Mouse (Mus musculus) neural tube, embryonic 15.5 days (tissue): Measurements from ENCODE around the gene Pkmyt1. TPM values are rescaled to one million over a fixed set of nuclear protein-coding genes. Genes with fewer than 3 reads are reported as not detected.

ENCODE experiments used
- ATAC-seq: fragments of 200-750 bp; cut with Nextera tagmentation; 2 replicates; pipeline ENCODE4 v1.8.0; 2017; ENCODE audit warnings: mild to moderate bottlenecking, moderate TSS enrichment, moderate library complexity; ENCODE audit not compliant: low FRiP score
- H3K27ac ChIP-seq: fragments of 300-500 bp; sonication (generic); replicated peaks from 2 replicates; pipeline ENCODE4 v1.5.1; 2015; ENCODE audit warnings: mild to moderate bottlenecking, inconsistent platforms
- H3K27me3 ChIP-seq: fragments of 300-500 bp; sonication (generic); replicated peaks from 2 replicates; pipeline ENCODE4 v1.6.1; 2015; ENCODE audit warnings: inconsistent platforms
- H3K36me3 ChIP-seq: fragments of 300-500 bp; sonication (generic); 2 replicates; pipeline ENCODE4 v1.6.1; 2015; ENCODE audit warnings: inconsistent platforms
- H3K4me1 ChIP-seq: fragments of 300-500 bp; sonication (generic); 2 replicates; pipeline ENCODE4 v1.6.1; 2015; ENCODE audit warnings: inconsistent platforms
- H3K4me2 ChIP-seq: fragments of 300-500 bp; sonication (generic); 2 replicates; pipeline ENCODE4 v1.6.1; 2015; ENCODE audit warnings: inconsistent platforms, mild to moderate bottlenecking, moderate library complexity
- H3K4me3 ChIP-seq: fragments of 300-500 bp; sonication (generic); replicated peaks from 2 replicates; pipeline ENCODE4 v1.5.1; 2015; ENCODE audit warnings: mild to moderate bottlenecking, inconsistent platforms
- H3K9ac ChIP-seq: fragments of 300-500 bp; sonication (generic); replicated peaks from 2 replicates; pipeline ENCODE4 v1.6.1; 2015; ENCODE audit warnings: mild to moderate bottlenecking, inconsistent platforms
- H3K9me3 ChIP-seq: fragments of 300-500 bp; sonication (generic); replicated peaks from 2 replicates; pipeline ENCODE4 v1.6.1; 2016; ENCODE audit warnings: inconsistent platforms
- WGBS: fragments of 180-500 bp; shearing (Covaris S2); methylation state at CpG from one replicate; pipeline ENCODE4 v1.1.7; 2015; ENCODE audit warnings: mixed read lengths; 5-methylcytosine and 5-hydroxymethylcytosine counted together
- polyA plus RNA-seq: library from polyadenylated mRNA; unstranded; fragments of >200 nt; fragmentation: Nextera tagmentation; extraction: Ambion mirVana; gene quantifications from 2 replicates; pipeline ENCODE4 v1.2.1, GENCODE M21; 2015

The Pkmyt1 gene
- polyA plus RNA-seq, 1 experiment from 2014 or later, result 17.5 TPM

GRCm38 (mm10) chr17:23776216-23776615, 50.1 kb downstream of the Pkmyt1 start:
- H3K9ac ChIP-seq, result no peak overlapping the region
- no peaks in the 10 kb centered on the region for H3K9me3 ChIP-seq
- no peak overlapping the region for H3K27ac ChIP-seq
- H3K36me3 ChIP-seq, result peaks cover 6% of the 10 kb centered on the region; the same call in 1 of the 2 replicates
- H3K27me3 ChIP-seq, result no peaks in the 10 kb centered on the region
- 79% methylated on average over 10 of the region's 10 CpGs for WGBS
- no peak for ATAC-seq
- no peak overlapping the region for H3K4me2 ChIP-seq
- H3K4me1 ChIP-seq, result peaks cover 16% of the 10 kb centered on the region
- no peak overlapping the region for H3K4me3 ChIP-seq

- Histone ChIP-seq H3K9ac (no peak overlapping the region), H3K4me2 (no peak overlapping the region), H3K27me3 (no peaks in the 10 kb centered on the region), H3K4me3 (no peak overlapping the region), H3K9me3 (no peaks in the 10 kb centered on the region), H3K36me3 (peaks cover 6% of the 10 kb centered on the region; the same call in 1 of the 2 replicates), H3K27ac (no peak overlapping the region), H3K4me1 (peaks cover 13% of the 10 kb centered on the region)
- 85% methylated on average over 2 of the region's 2 CpGs for WGBS
- ATAC-seq, result no peak
Measured at GRCm38 (mm10) chr17:23777141-23777540, 51.0 kb downstream of the Pkmyt1 start.

- H3K4me2 ChIP-seq, result no peak overlapping the region
- whole genome bisulfite sequencing, result 72% methylated on average over 2 of the region's 2 CpGs
- H3K27me3 ChIP-seq, result no peaks in the 10 kb centered on the region
- H3K36me3 ChIP-seq, result peaks cover 6% of the 10 kb centered on the region; the same call in 1 of the 2 replicates
- H3K27ac ChIP-seq, result no peak overlapping the region
- H3K4me1 ChIP-seq, result peaks cover 5% of the 10 kb centered on the region; the same call in 1 of the 2 replicates
- no peaks in the 10 kb centered on the region for H3K9me3 ChIP-seq
- no peak overlapping the region for H3K9ac ChIP-seq
- ATAC-seq, result no peak
- H3K4me3 ChIP-seq, result no peak overlapping the region
Measured at GRCm38 (mm10) chr17:23778447-23778846, 52.3 kb downstream of the Pkmyt1 start.

GRCm38 (mm10) chr17:23783352-23783751, 57.2 kb downstream of the Pkmyt1 start:
- Histone ChIP-seq H3K36me3 (peaks cover 6% of the 10 kb centered on the region; the same call in 1 of the 2 replicates), H3K27me3 (no peaks in the 10 kb centered on the region), H3K27ac (no peak overlapping the region), H3K4me3 (no peak overlapping the region), H3K4me1 (peaks cover 18% of the 10 kb centered on the region), H3K9ac (no peak overlapping the region), H3K4me2 (no peak overlapping the region), H3K9me3 (no peaks in the 10 kb centered on the region)
- ATAC-seq, result no peak

- peak; percentile 92 for ATAC-seq
- Histone ChIP-seq H3K4me2 (peak within 1 kb of the TSS; percentile 75), H3K4me1 (peaks cover 33% of the 10 kb centered on the region), H3K4me3 (peak within 1 kb of the TSS; percentile 72), H3K9me3 (no peaks in the 10 kb centered on the region), H3K27me3 (no peaks in the 10 kb centered on the region), H3K36me3 (no peaks in the 10 kb centered on the region), H3K9ac (peak within 1 kb of the TSS; percentile 82), H3K27ac (peak within 1 kb of the TSS; percentile 95)
- WGBS, result 1% methylated on average over 43 of the region's 43 CpGs
Measured at GRCm38 (mm10) chr17:23785561-23786471, 59.7 kb downstream of the Pkmyt1 start, which contains the start of gene Flywch2. Gene Flywch2, minus strand, starts transcription at chr17:23786081.

Other genes starting within 250 kb of the Pkmyt1 start
- gene Vmn2r117, start 246.6 kb upstream of the Pkmyt1 start, polyA plus RNA-seq, result not detected in 2 replicates
- 16.0 and 16.4 TPM in 2 replicates for gene Zfp213, start 162.1 kb upstream of the Pkmyt1 start, polyA plus RNA-seq
- 22.6 and 24.9 TPM in 2 replicates for gene Zfp13, start 126.8 kb upstream of the Pkmyt1 start, polyA plus RNA-seq
- not detected in 2 replicates for gene Zscan10, start 125.5 kb upstream of the Pkmyt1 start, polyA plus RNA-seq
- gene Mmp25, start 81.1 kb upstream of the Pkmyt1 start, polyA plus RNA-seq, result 2.1 and 2.5 TPM in 2 replicates
- gene Bicdl2, start 65.8 kb upstream of the Pkmyt1 start, polyA plus RNA-seq, result 0.84 TPM in 1 of 2 replicates, not detected in the other
- 129 and 149 TPM in 2 replicates for gene Hcfc1r1, start 52.7 kb upstream of the Pkmyt1 start, polyA plus RNA-seq
- 44.1 and 45.1 TPM in 2 replicates for gene Thoc6, start 52.5 kb upstream of the Pkmyt1 start, polyA plus RNA-seq
- 9.1 and 9.5 TPM in 2 replicates for gene Tnfrsf12a, start 48.9 kb upstream of the Pkmyt1 start, polyA plus RNA-seq
- 0.14 and 8.5 TPM in 2 replicates for gene Cldn6, start 47.1 kb upstream of the Pkmyt1 start, polyA plus RNA-seq
- 1.1 TPM in 2 replicates for gene Cldn9, start 42.3 kb upstream of the Pkmyt1 start, polyA plus RNA-seq
- gene 1520401A03Rik, start 3.6 kb upstream of the Pkmyt1 start, polyA plus RNA-seq, result 0.23 and 0.27 TPM in 2 replicates
- 53.0 and 60.0 TPM in 2 replicates for gene Paqr4, start 14.5 kb downstream of the Pkmyt1 start, polyA plus RNA-seq
- 1.3 and 6.9 TPM in 2 replicates for gene Kremen2, start 19.5 kb downstream of the Pkmyt1 start, polyA plus RNA-seq
- gene Flywch1, start 45.3 kb downstream of the Pkmyt1 start, polyA plus RNA-seq, result 199 and 224 TPM in 2 replicates
- 74.8 and 94.6 TPM in 2 replicates for gene Flywch2, start 59.7 kb downstream of the Pkmyt1 start, polyA plus RNA-seq
- gene Srrm2, start 64.2 kb downstream of the Pkmyt1 start, polyA plus RNA-seq, result 479 and 502 TPM in 2 replicates
- 1,232 and 1,344 TPM in 2 replicates for gene Elob, start 102.8 kb downstream of the Pkmyt1 start, polyA plus RNA-seq
- gene Prss33, start 109.7 kb downstream of the Pkmyt1 start, polyA plus RNA-seq, result not detected in 2 replicates
- 0.50 and 1.1 TPM in 2 replicates for gene Prss32, start 117.5 kb downstream of the Pkmyt1 start, polyA plus RNA-seq
- gene Prss41, start 117.8 kb downstream of the Pkmyt1 start, polyA plus RNA-seq, result 1.9 and 2.0 TPM in 2 replicates
- gene Prss21, start 141.7 kb downstream of the Pkmyt1 start, polyA plus RNA-seq, result not detected in 2 replicates
- not detected in 2 replicates for gene Dcpp1, start 154.5 kb downstream of the Pkmyt1 start, polyA plus RNA-seq
- not detected in 2 replicates for gene Dcpp2, start 154.5 kb downstream of the Pkmyt1 start, polyA plus RNA-seq
- gene Dcpp3, start 191.1 kb downstream of the Pkmyt1 start, polyA plus RNA-seq, result not detected in 2 replicates
- gene Sbp, start 215.3 kb downstream of the Pkmyt1 start, polyA plus RNA-seq, result not detected in 2 replicates
- gene Sbpl, start 228.9 kb downstream of the Pkmyt1 start, polyA plus RNA-seq, result not detected in 2 replicates